Mouse (Mus musculus) spleen, adult 2 months (tissue): ENCODE results near the gene Frs2. TPM values are rescaled to one million over a fixed set of nuclear protein-coding genes. Genes with fewer than 3 reads are reported as not detected.
"Not testable (repeated sequence)": the region's sequence is repeated elsewhere in the genome, so short reads cannot be mapped to it uniquely, and the experiment has no call there.

Source experiments
- DNase-seq, 2 experiments: peaks; one replicate each; pipeline versions ENCODE4 v3.0.0 to v3.0.0-alpha.2; 2012 to 2021; ENCODE audit warnings: low spot score in 2 of 2, low read depth in 1 of 2
- H3K27ac ChIP-seq: fragments of 200-500 bp; 2 replicates; pipeline ENCODE4 v1.5.1; 2012; ENCODE audit warnings: low read length, inconsistent platforms; ENCODE audit not compliant: insufficient read depth
- H3K27me3 ChIP-seq: fragments of 200-500 bp; 2 replicates; pipeline ENCODE4 v1.6.1; 2012; ENCODE audit warnings: mild to moderate bottlenecking, moderate library complexity, low read length, inconsistent platforms; ENCODE audit not compliant: control insufficient read depth, insufficient read depth
- H3K36me3 ChIP-seq: fragments of 200-500 bp; 2 replicates; pipeline ENCODE4 v1.6.1; 2012; ENCODE audit warnings: mild to moderate bottlenecking, low read length, inconsistent platforms; ENCODE audit not compliant: control insufficient read depth, insufficient read depth
- H3K4me1 ChIP-seq: fragments of 200-500 bp; 2 replicates; pipeline ENCODE4 v1.6.1; 2011; ENCODE audit warnings: inconsistent platforms; ENCODE audit not compliant: control insufficient read depth, insufficient read depth, insufficient read length
- H3K4me3 ChIP-seq: fragments of 200-500 bp; 2 replicates; pipeline ENCODE4 v1.5.1; 2011; ENCODE audit warnings: mild to moderate bottlenecking, inconsistent platforms; ENCODE audit not compliant: insufficient read depth, insufficient read length; ENCODE audit errors: extremely low read depth
- CTCF ChIP-seq: fragments of 200-500 bp; IDR thresholded peaks from 2 replicates; pipeline ENCODE4 v1.5.1; 2011; ENCODE audit warnings: mild to moderate bottlenecking, inconsistent platforms; ENCODE audit not compliant: insufficient read depth, insufficient read length, insufficient replicate concordance; ENCODE audit errors: extremely low read depth
- POLR2A ChIP-seq: fragments of 200-500 bp; IDR thresholded peaks from 2 replicates; pipeline ENCODE4 v1.6.1; 2011; ENCODE audit warnings: low read depth, low read length, inconsistent platforms
- whole genome bisulfite sequencing: fragments of 180-500 bp; shearing (Covaris S2); methylation state at CpG from one replicate; pipeline ENCODE4 v1.1.7; 2018; 5-methylcytosine and 5-hydroxymethylcytosine counted together
- polyA plus RNA-seq: library from polyadenylated mRNA; depleted of rRNA; stranded (reverse); fragments of >200 nt; gene quantifications from 2 replicates; pipeline ENCODE4 v1.2.3, GENCODE M21; 2012

Gene Frs2
- polyA plus RNA-seq, 1 experiment, result 6.0 TPM

GRCm38 (mm10) chr10:117049961-117050597 lies 98.3 kb downstream of the Frs2 start:
- 75% methylated on average over 4 of the region's 4 CpGs for WGBS
- no peak for TF ChIP-seq POLR2A
- TF ChIP-seq CTCF, result no peak
- Histone ChIP-seq H3K27ac (no peak overlapping the region), H3K4me1 (no peaks in the 10 kb centered on the region), H3K27me3 (peaks cover 2% of the 10 kb centered on the region; the same call in 1 of the 2 replicates), H3K4me3 (no peak overlapping the region), H3K36me3 (peaks cover 37% of the 10 kb centered on the region)
- no peak for DNase-seq

GRCm38 (mm10) chr10:117049253-117049652 lies 99.1 kb downstream of the Frs2 start:
- no peak for DNase-seq
- H3K4me3 ChIP-seq, result no peak overlapping the region
- H3K36me3 ChIP-seq, result peaks cover 31% of the 10 kb centered on the region
- H3K27me3 ChIP-seq, result peaks cover 2% of the 10 kb centered on the region; the same call in 1 of the 2 replicates
- 80% methylated on average over 4 of the region's 4 CpGs for WGBS
- H3K27ac ChIP-seq, result no peak overlapping the region
- H3K4me1 ChIP-seq, result no peaks in the 10 kb centered on the region
- no peak for TF ChIP-seq POLR2A
- no peak for TF ChIP-seq CTCF

- Histone ChIP-seq H3K36me3 (peaks cover 6% of the 10 kb centered on the region), H3K27ac (no peak within 1 kb of the TSS), H3K4me1 (no peaks in the 10 kb centered on the region), H3K27me3 (peaks cover 2% of the 10 kb centered on the region; the same call in 1 of the 2 replicates), H3K4me3 (no peak within 1 kb of the TSS)
- TF ChIP-seq CTCF (no peak), POLR2A (no peak)
- no peak for DNase-seq
- 60% methylated on average over 40 of the region's 40 CpGs for WGBS
Observed at GRCm38 (mm10) chr10:117045175-117046056, 102.9 kb downstream of the Frs2 start, which contains the start of gene Lrrc10. Gene Lrrc10 (plus strand): TSS chr10:117045341.

- not testable (repeated sequence) for H3K27me3 ChIP-seq, DNase-seq, H3K36me3 ChIP-seq, H3K4me1 ChIP-seq, H3K27ac ChIP-seq, H3K4me3 ChIP-seq
- WGBS, result 63% methylated on average over 16 of the region's 16 CpGs
Observed at GRCm38 (mm10) chr10:117043497-117044166, 104.7 kb downstream of the Frs2 start.

- Histone ChIP-seq H3K4me1 (no peaks in the 10 kb centered on the region), H3K27me3 (peaks cover 2% of the 10 kb centered on the region; the same call in 1 of the 2 replicates), H3K27ac (no peak overlapping the region), H3K4me3 (no peak overlapping the region), H3K36me3 (no peaks in the 10 kb centered on the region)
- 63% methylated on average over 14 of the region's 14 CpGs for WGBS
- DNase-seq, result no peak
- TF ChIP-seq POLR2A (no peak), CTCF (no peak)
Observed at GRCm38 (mm10) chr10:117042295-117042694, 106.0 kb downstream of the Frs2 start.

- Histone ChIP-seq H3K36me3 (no peaks in the 10 kb centered on the region), H3K27ac (no peak overlapping the region), H3K27me3 (no peaks in the 10 kb centered on the region), H3K4me3 (no peak overlapping the region), H3K4me1 (no peaks in the 10 kb centered on the region)
- 70% methylated on average over 6 of the region's 6 CpGs for WGBS
- TF ChIP-seq CTCF (no peak), POLR2A (no peak)
- DNase-seq, result no peak
Observed at GRCm38 (mm10) chr10:117040355-117040754, 108.0 kb downstream of the Frs2 start.

- Histone ChIP-seq H3K4me1 (no peaks in the 10 kb centered on the region), H3K4me3 (no peak overlapping the region), H3K36me3 (no peaks in the 10 kb centered on the region), H3K27ac (no peak overlapping the region), H3K27me3 (no peaks in the 10 kb centered on the region)
- 10% methylated on average over 8 of the region's 8 CpGs for WGBS
- DNase-seq, result peak; percentile 41 to 67
- TF ChIP-seq CTCF (peak; percentile 72; the same call in 1 of the 2 replicates), POLR2A (no peak)
Observed at GRCm38 (mm10) chr10:117033785-117034184, 114.5 kb downstream of the Frs2 start.
